Mouse (Mus musculus): ENCODE results near the gene Lgr5. TPM values are rescaled to one million over a fixed set of nuclear protein-coding genes. Genes with fewer than 3 reads are reported as not detected.

Gene Lgr5
- polyA plus RNA-seq, 1 experiment: not detected

GRCm38 (mm10) chr10:115491803-115492510 is 95.6 kb downstream of the Lgr5 start:
- TF ChIP-seq GATA1 (IDR thresholded peaks at IDR 0.05; ENCODE audit: low read length): no peak

DNA sequence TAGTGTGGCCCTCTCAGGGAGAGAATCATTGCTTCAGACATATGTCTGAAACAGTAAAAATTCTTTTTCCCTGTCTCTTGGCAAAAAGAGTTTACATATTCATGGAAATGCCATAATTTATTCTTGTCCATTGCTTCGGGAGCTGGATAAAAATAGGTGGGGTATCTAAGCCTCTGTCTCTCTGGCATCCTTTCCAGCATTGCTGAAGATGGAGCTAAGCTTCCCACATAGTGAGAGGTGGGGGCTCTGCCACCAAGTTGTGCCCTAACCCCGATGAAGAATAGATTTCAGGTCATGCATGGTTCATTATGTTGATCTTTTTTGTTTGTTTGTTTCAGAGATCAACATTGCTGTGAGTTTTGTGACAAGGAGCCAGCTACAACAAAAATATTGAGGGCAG is 102.0 kb downstream of the Lgr5 start:
- no peak for TF ChIP-seq GATA1 (IDR thresholded peaks at IDR 0.05; ENCODE audit: low read length)

- TF ChIP-seq GATA1 (IDR thresholded peaks at IDR 0.05; ENCODE audit: low read length): no peak
These were observed 102.9 kb downstream of the Lgr5 start for GRCm38 (mm10) chr10:115484660-115485059.

DNA sequence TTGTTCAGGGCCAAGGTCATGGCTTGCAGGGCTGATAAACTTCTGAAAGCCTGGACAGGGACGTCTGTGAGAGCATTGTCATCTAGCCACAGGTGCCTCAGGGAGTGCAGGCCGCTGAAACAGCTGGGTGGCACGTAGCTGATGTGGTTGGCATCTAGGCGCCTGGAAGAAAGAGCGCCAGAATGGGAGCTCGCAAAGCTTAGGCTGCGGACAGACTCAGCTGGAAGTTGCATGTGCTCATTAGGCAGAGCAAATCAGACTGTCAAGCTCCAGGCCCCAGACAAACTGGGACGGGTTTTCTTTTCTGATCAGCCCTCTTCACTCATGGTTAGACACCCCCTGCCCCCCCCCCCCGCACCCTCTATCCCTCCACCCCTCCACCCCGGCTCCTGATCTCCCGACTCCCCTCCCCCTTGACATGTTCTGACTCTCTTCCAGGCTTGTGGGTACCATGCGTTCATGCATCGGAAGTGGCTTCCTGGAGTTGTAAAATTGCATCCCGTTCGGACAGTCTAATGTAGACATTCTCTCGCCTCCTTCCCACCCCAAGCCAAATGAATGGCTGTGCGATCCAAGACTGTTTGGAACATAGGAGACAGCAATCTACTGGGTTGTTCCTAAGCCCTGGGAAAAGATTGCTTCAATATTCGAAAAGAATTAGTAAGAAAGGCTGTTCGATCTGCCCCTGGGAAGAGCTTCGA is 109.0 kb downstream of the Lgr5 start:
- TF ChIP-seq GATA1 (IDR thresholded peaks at IDR 0.05; ENCODE audit: low read length): no peak

DNA sequence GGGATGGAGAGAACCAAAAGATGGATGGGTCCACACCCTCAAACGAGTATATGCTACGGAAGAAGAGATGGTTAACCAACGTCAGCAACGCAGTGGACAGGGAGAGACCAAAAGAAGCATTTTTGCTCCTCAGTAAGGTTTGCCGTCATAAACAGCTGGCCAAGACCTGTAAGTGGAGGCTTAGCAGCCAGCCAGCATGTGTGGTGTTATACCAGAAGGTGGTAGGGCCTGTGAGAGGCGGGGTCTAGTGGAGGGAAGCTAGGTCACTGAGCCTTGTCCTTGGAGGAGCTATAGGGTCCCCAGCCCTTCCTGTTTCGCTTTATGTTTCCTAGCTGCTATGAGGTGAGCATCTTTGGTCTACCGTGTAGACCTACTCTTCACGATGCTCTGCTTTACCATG is 111.1 kb downstream of the Lgr5 start:
- TF ChIP-seq GATA1 (IDR thresholded peaks at IDR 0.05; ENCODE audit: low read length): no peak

DNA sequence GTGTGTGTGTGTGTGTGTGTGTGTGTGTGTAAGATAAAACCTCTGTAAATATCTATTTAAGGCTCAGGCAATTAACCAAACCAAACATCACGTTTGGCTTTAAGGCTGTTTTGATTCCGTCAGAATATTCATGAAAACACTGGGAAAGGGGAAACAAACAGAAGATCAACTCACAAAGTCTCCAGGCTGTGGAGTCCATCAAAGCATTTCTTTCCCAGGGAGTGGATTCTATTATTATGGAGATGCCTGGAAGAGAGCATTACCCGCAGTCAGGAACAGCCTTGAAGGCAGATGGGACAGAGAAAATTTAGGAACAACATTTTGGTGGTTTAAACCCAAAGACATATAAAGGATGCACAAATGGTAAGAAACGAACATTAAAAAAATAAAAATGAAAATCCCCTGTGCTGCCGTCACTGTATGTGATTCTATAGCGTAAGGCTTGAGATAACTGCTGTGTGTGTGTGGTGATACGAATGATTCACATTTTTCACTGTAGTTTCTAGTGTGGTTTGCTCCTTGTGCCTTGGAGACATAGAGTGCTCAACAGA is 112.5 kb downstream of the Lgr5 start:
- no peak for TF ChIP-seq GATA1 (IDR thresholded peaks at IDR 0.05; ENCODE audit: low read length)

DNA sequence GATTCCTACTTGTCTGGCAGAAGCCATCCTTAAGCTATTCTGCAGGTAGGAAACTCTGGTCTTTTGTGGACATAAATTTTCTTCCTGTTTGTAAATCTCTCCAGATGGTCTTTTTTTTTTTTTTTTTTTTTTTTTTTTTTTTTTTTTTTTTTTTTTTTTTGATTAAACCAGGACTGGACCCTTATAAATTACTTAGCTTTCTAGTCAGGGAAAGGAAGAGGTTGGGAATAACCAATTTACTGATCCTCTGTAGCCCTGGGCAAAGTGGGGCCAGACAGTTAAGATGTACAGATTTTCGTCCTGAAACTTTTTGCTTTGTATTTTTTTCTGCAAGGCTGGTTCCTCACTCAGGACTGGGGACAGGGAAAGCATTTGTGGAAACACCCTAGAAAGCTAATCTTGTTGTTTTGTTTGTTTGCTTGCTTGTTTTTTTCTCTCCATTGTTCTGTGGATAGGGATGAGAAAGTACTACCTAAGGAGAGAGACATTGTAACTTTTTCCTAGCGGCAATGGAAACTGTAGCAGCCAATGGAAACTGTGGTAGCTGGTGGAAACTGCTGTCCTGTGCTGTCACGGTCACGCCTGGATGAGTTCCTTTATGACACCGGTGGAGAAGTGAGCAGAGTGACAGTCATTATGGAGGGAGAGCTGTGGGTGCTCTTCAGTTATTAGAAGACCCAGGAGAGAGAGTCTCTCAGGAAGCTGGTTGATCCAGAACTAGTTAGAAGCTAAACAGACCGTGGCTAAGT is 114.2 kb downstream of the Lgr5 start:
- TF ChIP-seq GATA1 (IDR thresholded peaks at IDR 0.05; ENCODE audit: low read length): no peak

GRCm38 (mm10) chr10:115470621-115471334 is 116.8 kb downstream of the Lgr5 start:
- TF ChIP-seq GATA1 (IDR thresholded peaks at IDR 0.05; ENCODE audit: low read length): no peak

GRCm38 (mm10) chr10:115469040-115469439 is 118.5 kb downstream of the Lgr5 start:
- TF ChIP-seq GATA1 (IDR thresholded peaks at IDR 0.05; ENCODE audit: low read length): no peak

DNA sequence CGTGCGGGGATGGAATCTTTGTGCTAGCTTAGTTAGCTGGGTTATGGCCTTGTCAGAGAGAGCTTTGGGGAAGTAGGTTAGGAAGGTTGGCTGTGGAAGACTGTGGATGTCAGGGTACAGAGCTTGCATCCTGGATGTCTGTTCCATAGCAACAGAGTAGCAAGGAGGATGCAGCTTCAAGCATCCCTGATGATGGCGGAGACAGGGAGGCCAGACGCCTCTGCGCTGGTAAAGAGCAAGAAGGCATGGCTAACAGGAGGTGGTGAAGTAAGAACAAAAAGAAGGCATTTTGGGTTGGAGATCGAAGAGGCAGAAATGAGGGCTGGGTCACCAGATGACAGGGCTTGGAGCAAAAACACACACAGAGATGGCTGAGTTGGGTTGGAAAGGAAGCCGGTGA is 118.9 kb downstream of the Lgr5 start:
- no peak for TF ChIP-seq GATA1 (IDR thresholded peaks at IDR 0.05; ENCODE audit: low read length)

- no peak for TF ChIP-seq GATA1 (IDR thresholded peaks at IDR 0.05; ENCODE audit: low read length)
These were observed 119.6 kb downstream of the Lgr5 start for GRCm38 (mm10) chr10:115467985-115468384.

- no peak for TF ChIP-seq GATA1 (IDR thresholded peaks at IDR 0.05; ENCODE audit: low read length)
These were observed 121.8 kb downstream of the Lgr5 start for GRCm38 (mm10) chr10:115465778-115466177.

- TF ChIP-seq GATA1 (IDR thresholded peaks at IDR 0.05; ENCODE audit: low read length): no peak
These were observed 122.5 kb downstream of the Lgr5 start for GRCm38 (mm10) chr10:115465072-115465471.

GRCm38 (mm10) chr10:115462646-115463045 is 124.9 kb downstream of the Lgr5 start:
- TF ChIP-seq GATA1 (IDR thresholded peaks at IDR 0.05; ENCODE audit: low read length): no peak

- no peak for TF ChIP-seq GATA1 (IDR thresholded peaks at IDR 0.05; ENCODE audit: low read length)
These were observed 130.1 kb downstream of the Lgr5 start for GRCm38 (mm10) chr10:115457368-115458021.

Data from G1E-ER4 (cell line).